Mouse (Mus musculus) lung, adult 2 months (tissue): ENCODE measurements at regions not wholly inside any gene's neighbourhood (a gene's known extent, or its start where the extent isn't known, plus 50 kb on each side); places are given as distances from the start of the nearest gene placed in this dataset.

ENCODE experiments used
- DNase-seq: peaks from one replicate; pipeline ENCODE4 v3.0.0; 2022
- H3K4me1 ChIP-seq: fragments of 200-500 bp; 2 replicates; pipeline ENCODE4 v1.6.1; 2011; ENCODE audit warnings: low read length; ENCODE audit not compliant: control insufficient read depth, insufficient read depth
- H3K4me3 ChIP-seq: fragments of 200-500 bp; replicated peaks from 2 replicates; pipeline ENCODE3; 2011; ENCODE audit warnings: low read depth, mild to moderate bottlenecking, control low read depth, low read length; ENCODE audit errors: extremely low read depth
- CTCF ChIP-seq: fragments of 200-500 bp; IDR thresholded peaks from 2 replicates; pipeline ENCODE4 v1.5.1; 2011; ENCODE audit warnings: mild to moderate bottlenecking, low read length, control low read depth; ENCODE audit not compliant: insufficient read depth
- POLR2A ChIP-seq: fragments of 200-500 bp; IDR thresholded peaks from 2 replicates; pipeline ENCODE4 v1.6.1; 2011; ENCODE audit warnings: low read depth, mild to moderate bottlenecking, control low read depth, low read length, borderline replicate concordance; ENCODE audit errors: extremely low read depth
- WGBS: fragments of 180-500 bp; shearing (Covaris S2); methylation state at CpG from one replicate; pipeline ENCODE4 v1.1.7; 2018; 5-methylcytosine and 5-hydroxymethylcytosine counted together

- 96% methylated on average over 6 of the region's 6 CpGs for WGBS
- H3K4me1 ChIP-seq, result no peaks in the 10 kb centered on the region
- DNase-seq, result no peak
- no peak overlapping the region for H3K4me3 ChIP-seq
- TF ChIP-seq CTCF, result no peak
- TF ChIP-seq POLR2A, result no peak
These were observed 76.1 kb upstream of the 1600014C23Rik start for GRCm38 (mm10) chr17:45809728-45810127.

GRCm38 (mm10) chr17:45808374-45808773 is 74.7 kb upstream of the 1600014C23Rik start:
- WGBS, result 50% methylated on average over 4 of the region's 4 CpGs

GRCm38 (mm10) chr17:45807452-45807851 is 73.8 kb upstream of the 1600014C23Rik start:
- TF ChIP-seq CTCF (no peak), POLR2A (no peak)
- WGBS, result 28% methylated on average over 13 of the region's 13 CpGs
- no peak for DNase-seq
- Histone ChIP-seq H3K4me1 (no peaks in the 10 kb centered on the region), H3K4me3 (no peak overlapping the region)

More at GRCm38 (mm10) chr17:45808374-45808773, 74.7 kb upstream of the 1600014C23Rik start:
- H3K4me3 ChIP-seq, result no peak overlapping the region
- no peak for TF ChIP-seq POLR2A
- no peak for TF ChIP-seq CTCF
- no peaks in the 10 kb centered on the region for H3K4me1 ChIP-seq
- DNase-seq, result no peak

DNA sequence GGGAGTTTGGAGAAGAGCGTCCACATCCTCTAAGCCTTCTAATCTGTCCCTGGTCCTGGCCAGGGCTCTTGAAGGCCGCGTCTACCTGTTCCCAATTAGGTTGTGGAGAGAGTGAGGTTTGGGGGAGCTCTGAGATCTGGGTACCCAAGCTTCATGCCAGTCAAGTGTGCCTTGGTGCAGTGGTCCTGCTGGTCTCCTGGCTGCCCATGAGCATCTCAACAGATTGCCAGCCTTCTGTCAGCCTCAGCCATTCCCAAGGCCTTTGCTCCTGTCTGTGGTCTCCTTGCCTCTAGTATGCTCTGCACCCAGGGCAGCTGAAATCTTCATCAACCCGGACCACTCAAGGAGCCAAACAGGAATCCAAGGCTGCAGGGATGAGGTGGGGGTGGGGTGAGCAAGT is 73.2 kb upstream of the 1600014C23Rik start:
- no peak for TF ChIP-seq POLR2A
- no peak for TF ChIP-seq CTCF
- Histone ChIP-seq H3K4me3 (no peak overlapping the region), H3K4me1 (no peaks in the 10 kb centered on the region)
- WGBS, result 83% methylated on average over 4 of the region's 4 CpGs
- DNase-seq, result no peak

DNA sequence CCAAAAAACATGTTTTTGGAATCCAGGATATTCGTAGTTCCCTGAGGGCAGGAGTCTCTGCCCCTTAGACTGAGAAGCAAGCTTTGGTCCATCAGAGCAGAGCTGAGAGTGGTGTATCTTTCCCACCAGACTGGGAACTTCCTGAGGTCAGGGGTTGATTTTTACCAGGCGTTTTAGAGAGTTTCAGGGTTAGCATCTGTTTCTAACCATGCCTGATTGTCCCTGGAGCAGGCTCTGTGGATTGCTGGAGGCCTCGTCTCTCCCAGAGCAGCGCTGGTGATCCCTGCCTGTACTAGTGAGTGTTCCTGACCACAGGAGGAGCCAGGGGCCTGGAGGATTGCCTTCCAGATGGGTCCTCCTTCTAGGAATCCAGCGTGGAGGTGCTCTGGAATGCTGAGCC is 72.8 kb upstream of the 1600014C23Rik start:
- no peaks in the 10 kb centered on the region for H3K4me1 ChIP-seq
- H3K4me3 ChIP-seq, result no peak overlapping the region
- DNase-seq, result no peak
- WGBS, result 70% methylated on average over 5 of the region's 5 CpGs
- TF ChIP-seq CTCF (no peak), POLR2A (no peak)

- WGBS, result 27% methylated on average over 35 of the region's 35 CpGs
- TF ChIP-seq POLR2A (no peak), CTCF (0 out of 2 replicates have a peak, but pooled peaks have one; percentile 4)
- Histone ChIP-seq H3K4me1 (no peaks in the 10 kb centered on the region), H3K4me3 (no peak overlapping the region)
- DNase-seq, result no peak
These were observed 71.9 kb upstream of the 1600014C23Rik start for GRCm38 (mm10) chr17:45805471-45806082.

DNA sequence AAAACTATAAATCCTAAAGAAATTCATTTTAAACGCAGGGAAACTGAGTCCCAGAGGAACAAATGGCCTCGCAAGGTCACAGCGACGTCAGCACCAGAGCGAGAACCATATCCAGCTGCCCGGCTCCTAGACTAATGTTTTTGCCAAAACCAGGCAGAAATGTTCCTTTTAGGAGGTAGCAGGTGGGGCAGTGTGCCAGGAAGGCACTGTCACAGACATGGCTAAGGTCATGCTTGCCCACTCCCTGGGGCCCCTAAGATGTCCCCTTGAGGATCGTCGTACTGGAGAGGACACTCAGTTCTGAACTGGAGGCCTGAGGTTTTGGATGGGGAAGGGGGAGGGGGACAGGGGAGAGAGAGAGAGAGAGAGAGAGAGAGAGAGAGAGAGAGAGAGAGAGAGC is 69.7 kb upstream of the 1600014C23Rik start:
- H3K4me1 ChIP-seq, result no peaks in the 10 kb centered on the region; the same call in 1 of the 2 replicates
- no peak for TF ChIP-seq CTCF
- TF ChIP-seq POLR2A, result no peak
- no peak for DNase-seq
- H3K4me3 ChIP-seq, result no peak overlapping the region
- WGBS, result 93% methylated on average over 8 of the region's 8 CpGs

DNA sequence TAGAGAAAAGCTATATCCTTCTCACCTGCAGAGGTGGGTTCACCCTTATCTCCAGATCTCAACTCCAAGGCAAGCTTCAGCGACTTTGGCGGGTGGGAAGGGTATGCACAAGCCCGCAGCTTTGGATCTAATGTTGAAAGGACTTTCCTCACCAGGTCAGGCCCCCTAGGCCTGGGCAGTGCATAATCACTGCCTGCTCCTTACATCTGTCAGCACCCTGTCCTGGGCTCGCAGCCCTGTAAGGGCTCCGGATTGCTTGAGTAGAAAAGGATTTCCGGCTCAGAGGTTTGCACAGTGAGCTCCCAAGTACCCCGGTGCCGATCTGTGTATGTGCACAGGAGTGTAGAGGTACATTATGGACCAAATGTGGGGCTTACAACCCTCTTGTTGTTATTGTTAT is 68.8 kb upstream of the 1600014C23Rik start:
- DNase-seq, result no peak
- Histone ChIP-seq H3K4me3 (no peak overlapping the region), H3K4me1 (no peaks in the 10 kb centered on the region; the same call in 1 of the 2 replicates)
- WGBS, result 74% methylated on average over 8 of the region's 8 CpGs
- TF ChIP-seq POLR2A (no peak), CTCF (no peak)

GRCm38 (mm10) chr17:45799725-45800124 is 66.1 kb upstream of the 1600014C23Rik start:
- no peak for TF ChIP-seq POLR2A
- no peak for TF ChIP-seq CTCF
- DNase-seq, result no peak
- Histone ChIP-seq H3K4me3 (no peak overlapping the region), H3K4me1 (no peaks in the 10 kb centered on the region; the same call in 1 of the 2 replicates)
- 83% methylated on average over 1 of the region's 1 CpGs for WGBS

GRCm38 (mm10) chr17:45798996-45799395 is 65.4 kb upstream of the 1600014C23Rik start:
- Histone ChIP-seq H3K4me3 (no peak overlapping the region), H3K4me1 (no peaks in the 10 kb centered on the region; the same call in 1 of the 2 replicates)
- WGBS, result 35% methylated on average over 11 of the region's 11 CpGs
- DNase-seq, result no peak
- no peak for TF ChIP-seq POLR2A
- TF ChIP-seq CTCF, result no peak
